ENCODE assay signal across 8 mouse cellular contexts in genomic region chr17:87672677-87673286, GRCm38 (mm10). TPM values are rescaled to one million over a fixed set of nuclear protein-coding genes. Genes with fewer than 3 reads are reported as not detected.
DNase-seq lines count a peak whose midpoint lies in the region; ATAC-seq and TF ChIP-seq lines count a peak whose summit lies in the region.

No protein-coding gene starts in this region.

- ATAC-seq in hematopoietic stem cell, adult 5-6 weeks (replicated peaks in 1 of 2; ENCODE audit: insufficient read depth in 1 of 2, low FRiP score in 2 of 2, low TSS enrichment in 1 of 2, low read depth in 1 of 2, poor library complexity in 2 of 2, severe bottlenecking in 2 of 2): peak; percentile 28 to 43
- peak; percentile 67 for ATAC-seq in liver, embryonic 14.5 days (ENCODE audit: insufficient read depth)
- ATAC-seq in neural tube, embryonic 11.5 days (ENCODE audit: insufficient read depth, low FRiP score, low TSS enrichment): peak; percentile 46

- peak overlapping the region; percentile 80 to 98 for H3K4me3 ChIP-seq in liver, embryonic 14.5 days (ENCODE audit: insufficient read depth in 1 of 2, low read depth in 2 of 2, low read length in 2 of 2)
- peak overlapping the region; percentile 85 for H3K4me3 ChIP-seq in neural tube, embryonic 11.5 days (ENCODE audit: low read depth, low read length)

- H3K27me3 ChIP-seq in liver, embryonic 14.5 days (ENCODE audit: control insufficient read depth, insufficient read depth, low read length): no peaks in the 10 kb centered on the region
- H3K27me3 ChIP-seq in neural tube, embryonic 11.5 days (ENCODE audit: control insufficient read depth, insufficient read depth, low read length): no peaks in the 10 kb centered on the region

- peaks cover 0 to 18% of the 10 kb centered on the region in 2 experiments; a peak in 3 of 4 replicates for H3K4me1 ChIP-seq in liver, embryonic 14.5 days (replicated peaks; ENCODE audit: control insufficient read depth in 2 of 2, insufficient read depth in 2 of 2, low read length in 1 of 2)
- H3K4me1 ChIP-seq in neural tube, embryonic 11.5 days (ENCODE audit: control insufficient read depth, insufficient read depth, low read length): no peaks in the 10 kb centered on the region; the same call in 1 of the 2 replicates

- TF ChIP-seq CTCF in liver, embryonic 14.5 days (IDR thresholded peaks at IDR 0.05; ENCODE audit: low read depth): 0 out of 2 replicates have a peak, but pooled peaks have one; percentile 1

- WGBS in liver, embryonic 14.5 days (ENCODE audit: insufficient replicate concordance): 1% methylated on average over 50 of the region's 54 CpGs
- WGBS in neural tube, embryonic 11.5 days: under 1% methylated on average over 46 of the region's 54 CpGs

- TF ChIP-seq EP300 in liver, embryonic 14.5 days (IDR thresholded peaks at IDR 0.05; ENCODE audit: low read depth): no peak

- H3K9ac ChIP-seq in liver, embryonic 14.5 days (replicated peaks): peak overlapping the region; percentile 85
- peak overlapping the region; percentile 91 for H3K9ac ChIP-seq in neural tube, embryonic 11.5 days (ENCODE audit: low read length)

- peak overlapping the region; percentile 48; the same call in 1 of the 2 replicates for H3K27ac ChIP-seq in liver, embryonic 14.5 days
- peak overlapping the region; percentile 79 for H3K27ac ChIP-seq in neural tube, embryonic 11.5 days (ENCODE audit: low read depth, low read length)

- peak; percentile 10 for DNase-seq in cerebellum, adult 11 months
- DNase-seq in cerebellum, postnatal 14 days: no peak
- DNase-seq in CD4-positive helper T cell, adult 2 months (ENCODE audit: low read depth, low spot score): peak; percentile 75
- DNase-seq in embryo, embryonic 10 days (ENCODE audit: low spot score): peak; percentile 54
- DNase-seq in liver, embryonic 14.5 days (ENCODE audit: low read depth in 3 of 3, low spot score in 3 of 3): peak in 1 of 3 experiments; percentile 18
- DNase-seq in neural tube, embryonic 11.5 days (ENCODE audit: low spot score): peak; percentile 52
- no peak for DNase-seq in Muller cell, postnatal 12 days (ENCODE audit: inconsistent ontology term)

- H3K9me3 ChIP-seq in liver, embryonic 14.5 days (ENCODE audit: control insufficient read depth, low read length): no peaks in the 10 kb centered on the region
- no peaks in the 10 kb centered on the region for H3K9me3 ChIP-seq in neural tube, embryonic 11.5 days (ENCODE audit: control insufficient read depth, low read length)

- peak overlapping the region; percentile 93 for H3K4me2 ChIP-seq in liver, embryonic 14.5 days (ENCODE audit: low read depth)
- peak overlapping the region; percentile 82 for H3K4me2 ChIP-seq in neural tube, embryonic 11.5 days (ENCODE audit: low read depth)

- no peaks in the 10 kb centered on the region for H3K36me3 ChIP-seq in liver, embryonic 14.5 days (replicated peaks; ENCODE audit: control insufficient read depth, insufficient read depth, low read depth)
- H3K36me3 ChIP-seq in neural tube, embryonic 11.5 days (ENCODE audit: control insufficient read depth, insufficient read depth, low read length): no peaks in the 10 kb centered on the region

RNA-seq across cellular contexts. Expression of gene Msh2, which starts 0.7 kb away (rescaled TPM):
- 109 and 134 TPM in 2 replicates for total RNA-seq in hematopoietic stem cell, adult 5-6 weeks (2017)
- polyA plus RNA-seq in liver, embryonic 14.5 days (2012; rRNA removed): 8.5 and 14.5 TPM in 2 replicates
- polyA plus RNA-seq in liver, embryonic 14.5 days (2014; fragmentation: Nextera tagmentation; extraction: Ambion mirVana): 18.4 and 21.8 TPM in 2 replicates
- 79.5 and 81.1 TPM in 2 replicates for polyA plus RNA-seq in neural tube, embryonic 11.5 days (2014; fragmentation: Nextera tagmentation; extraction: Ambion mirVana)

RNA-seq across cellular contexts. Expression of gene Epcam, which starts 37.0 kb away (rescaled TPM):
- total RNA-seq in hematopoietic stem cell, adult 5-6 weeks (2017): 2.3 and 3.6 TPM in 2 replicates
- 0.54 and 0.74 TPM in 2 replicates for polyA plus RNA-seq in liver, embryonic 14.5 days (2012; rRNA removed)
- 0.45 and 0.94 TPM in 2 replicates for polyA plus RNA-seq in liver, embryonic 14.5 days (2014; fragmentation: Nextera tagmentation; extraction: Ambion mirVana)
- 13.0 and 13.5 TPM in 2 replicates for polyA plus RNA-seq in neural tube, embryonic 11.5 days (2014; fragmentation: Nextera tagmentation; extraction: Ambion mirVana)

Comparison
In these comparisons a context has a peak if more than half of its experiments do, and no peak if none do; other contexts are left out.
1. DNase-seq: peak in cerebellum, adult 11 months (single experiment), CD4-positive helper T cell, adult 2 months (single experiment), embryo, embryonic 10 days (single experiment) and neural tube, embryonic 11.5 days (single experiment); none in cerebellum, postnatal 14 days (0 of 2) and Muller cell, postnatal 12 days (single experiment).
2. Peak in every context shown above with its lines, with median percentiles within 50 percentile points of each other: ATAC-seq.